Mouse (Mus musculus) c-Kit-negative CD71-positive TER-119-positive erythroid progenitor cells, embryonic 14.5 days (primary cell): ENCODE measurements around the gene Adam11.

Source experiments
- DNase-seq: peaks from one replicate; pipeline ENCODE4 v3.0.0-alpha.2; 2013; ENCODE audit warnings: low read depth, low spot score

Gene Adam11

DNA sequence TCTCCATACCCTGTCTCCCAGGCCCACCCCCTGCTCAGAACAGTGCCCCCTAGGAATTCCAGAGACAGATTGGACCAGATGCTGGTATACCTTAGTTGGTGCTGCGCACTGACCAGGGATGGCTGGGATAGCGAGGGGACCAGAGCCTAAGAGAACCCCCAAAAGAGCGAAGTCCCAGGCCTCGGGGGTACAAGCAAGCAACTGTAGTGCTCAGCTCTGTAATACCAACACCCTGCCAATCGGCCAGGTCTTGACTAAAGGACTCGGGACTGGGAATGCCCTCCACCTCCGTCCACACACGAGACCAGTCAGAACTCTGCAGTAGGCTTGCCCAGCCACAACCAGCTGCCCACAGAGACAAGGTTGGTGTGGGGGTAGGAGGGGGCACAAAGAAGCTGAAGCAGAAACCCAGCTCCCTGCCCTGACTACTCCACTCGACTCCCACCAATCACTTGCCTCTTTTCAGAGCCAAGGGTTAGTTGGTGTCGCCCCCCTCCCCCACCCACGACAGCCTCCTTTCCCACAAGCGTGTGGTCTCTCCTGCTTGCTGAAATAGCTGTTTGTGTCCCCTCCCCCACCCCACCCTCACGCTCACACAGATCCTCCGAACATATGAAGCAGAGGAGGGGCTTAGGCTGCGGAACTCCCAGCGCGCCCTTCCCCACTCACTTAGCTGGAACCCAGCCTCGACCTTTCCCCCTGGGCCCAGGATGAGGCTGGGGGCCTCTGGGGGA lies 7.5 kb upstream of the Adam11 start:
- DNase-seq = no peak

DNA sequence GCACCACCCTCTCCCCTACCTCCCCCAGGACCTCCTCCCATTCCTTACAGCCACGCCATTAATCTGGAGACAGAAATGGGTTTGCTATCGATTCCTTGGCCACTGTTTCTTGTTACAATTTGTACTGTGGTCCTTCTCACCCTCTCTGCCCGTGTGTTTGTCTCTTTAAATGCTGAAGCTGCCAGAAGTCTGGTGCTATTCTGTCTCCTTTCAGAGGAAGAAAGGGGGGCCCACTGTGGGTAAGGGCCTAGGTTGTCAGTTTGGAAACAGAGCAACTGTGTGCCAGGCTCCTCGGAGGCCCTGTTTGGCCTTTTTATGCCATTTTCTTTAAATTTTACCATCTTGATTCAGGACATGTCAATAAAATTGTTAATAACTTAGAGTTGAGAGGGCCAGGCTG lies 6.8 kb upstream of the Adam11 start:
- DNase-seq = no peak

DNA sequence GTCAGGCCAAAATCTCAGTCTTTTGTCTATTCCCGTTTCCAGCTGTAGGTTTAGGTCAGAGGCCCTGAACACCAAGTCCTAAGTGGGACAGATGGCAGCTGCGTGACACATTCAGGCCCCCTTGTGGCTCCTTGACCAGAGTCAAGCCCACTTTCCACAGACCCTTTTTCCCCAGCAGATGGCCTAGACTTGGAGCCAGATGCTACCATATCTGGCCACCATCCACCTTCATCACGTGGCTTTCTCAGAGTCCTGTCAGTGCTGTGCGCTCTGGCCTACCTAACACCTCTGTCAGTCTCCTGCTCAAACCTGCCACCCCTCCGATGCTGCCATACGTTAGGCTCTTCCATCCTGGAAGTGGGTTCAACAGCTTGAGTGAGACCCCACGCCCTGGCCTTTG lies 5.8 kb upstream of the Adam11 start:
- no peak for DNase-seq

DNA sequence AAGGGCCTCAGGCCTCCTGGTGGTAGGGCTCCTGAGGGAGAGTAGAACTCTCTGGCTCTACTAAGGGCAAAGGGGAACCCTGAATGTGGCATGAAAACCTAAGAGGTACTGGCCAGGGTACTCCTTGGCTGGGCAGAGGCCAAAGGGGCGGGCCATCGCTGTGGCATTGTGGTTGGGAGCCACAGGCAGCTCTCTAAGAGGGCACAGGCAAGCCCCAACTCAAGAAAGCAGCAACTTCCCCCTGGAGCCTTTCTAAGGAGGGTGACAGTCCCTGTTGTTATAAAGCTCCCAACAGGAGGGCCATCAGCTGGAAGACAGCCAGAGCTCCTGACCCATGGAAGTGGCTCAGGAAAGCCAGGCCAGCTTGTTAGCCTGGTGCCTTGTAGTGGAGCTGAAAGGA lies 2.3 kb upstream of the Adam11 start:
- no peak for DNase-seq

DNA sequence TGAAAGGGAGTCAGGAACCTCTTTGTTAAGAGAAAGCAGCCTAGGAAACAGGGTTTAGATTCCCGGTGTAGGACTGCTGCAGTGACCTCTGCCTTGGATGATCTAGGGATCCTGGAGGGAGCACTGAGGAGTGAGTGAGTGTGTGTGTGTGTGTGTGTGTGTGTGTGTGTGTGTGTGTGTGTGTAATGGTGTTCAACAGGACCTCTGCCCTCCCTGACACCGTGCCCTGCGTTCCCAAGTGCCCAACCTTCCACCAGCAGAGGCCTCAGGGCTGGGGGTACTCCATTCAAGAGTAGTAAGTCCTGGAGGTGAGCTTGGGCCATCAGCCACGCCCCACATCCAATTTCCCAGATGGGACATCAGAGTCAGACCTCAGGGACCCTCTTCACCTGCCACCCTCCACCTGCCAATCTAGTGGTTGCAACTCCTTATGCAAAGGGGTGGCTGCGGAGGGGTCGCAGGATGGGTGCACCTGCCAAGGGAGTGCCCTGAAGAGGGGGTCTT lies 382 bp upstream of the Adam11 start:
- DNase-seq = no peak

DNA sequence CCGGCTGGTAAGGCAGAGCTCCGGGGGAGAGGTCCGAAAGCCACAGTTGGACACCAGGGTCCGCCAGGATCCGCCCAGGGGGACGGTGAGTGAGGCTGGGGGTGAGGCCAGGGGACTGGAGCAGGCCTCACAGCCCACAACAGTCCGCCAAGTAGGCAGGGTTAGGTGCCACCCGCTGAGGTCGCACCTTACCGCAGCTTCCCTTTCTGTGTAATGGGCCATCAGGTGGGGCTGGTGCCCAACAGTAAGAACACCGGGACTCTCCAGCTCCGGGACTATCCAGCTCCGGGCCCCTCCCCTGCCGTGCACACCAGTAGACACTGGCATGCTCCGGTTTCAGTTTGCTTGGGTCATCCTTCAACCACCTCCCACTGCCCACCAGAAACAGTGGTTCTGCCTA lies 1.0 kb downstream of the Adam11 start:
- DNase-seq = no peak

DNA sequence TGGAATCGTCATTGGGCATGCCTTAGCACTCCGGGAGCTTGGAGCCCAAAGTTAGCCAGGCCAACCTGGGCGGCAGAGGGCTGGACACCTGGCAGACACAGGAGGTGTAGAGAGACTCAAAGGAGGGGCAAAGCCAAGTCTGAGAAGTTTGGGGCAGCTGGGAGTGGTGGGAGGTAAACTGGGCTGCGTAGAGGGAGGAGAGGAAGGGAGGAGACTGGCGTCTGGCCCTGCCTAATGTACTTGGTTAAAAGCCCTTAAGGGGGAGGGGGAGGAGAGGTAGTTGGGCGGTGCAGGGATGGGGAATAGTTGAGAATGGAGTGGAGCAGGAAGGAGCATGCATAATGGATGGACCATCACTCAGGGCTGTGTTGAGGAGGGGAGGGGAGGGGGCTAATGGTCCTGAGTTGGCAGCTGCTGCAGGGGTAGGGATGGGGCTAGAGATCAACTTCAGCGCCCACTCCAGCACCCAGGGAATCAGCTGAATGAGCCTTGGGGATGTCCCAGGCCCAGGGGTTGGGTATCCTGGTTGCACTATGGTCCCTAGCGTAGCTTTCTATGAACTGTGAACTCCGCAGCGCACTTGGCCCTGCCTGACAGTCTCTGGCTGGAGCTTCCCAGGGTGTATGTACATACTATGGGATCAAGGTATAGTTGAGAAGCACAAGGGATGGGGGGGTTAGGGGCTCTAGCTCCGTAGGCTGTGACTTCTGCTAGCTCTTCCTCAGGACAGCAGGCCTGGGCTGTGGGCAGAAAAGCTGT lies 1.9 kb downstream of the Adam11 start:
- DNase-seq = no peak

DNA sequence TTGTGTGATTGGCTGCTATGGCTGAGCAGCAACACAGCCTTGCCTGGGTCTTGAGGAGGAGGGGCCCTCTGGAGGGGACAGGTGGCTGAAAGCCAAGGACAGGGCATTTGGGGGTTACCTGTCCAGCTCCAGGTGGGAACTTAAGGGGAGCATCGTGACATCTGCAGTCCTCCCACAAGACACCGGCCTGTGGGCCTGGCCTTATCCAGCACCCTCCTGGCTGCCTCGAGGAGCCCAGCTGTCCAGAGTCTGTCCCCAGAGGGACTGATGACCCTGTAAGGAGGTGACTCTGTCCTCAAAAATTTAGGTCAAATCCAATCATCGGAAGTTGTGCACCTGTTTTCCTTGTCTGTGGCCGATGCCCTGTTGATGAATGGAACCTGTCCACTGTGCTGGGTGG lies 4.2 kb downstream of the Adam11 start:
- DNase-seq = no peak

DNA sequence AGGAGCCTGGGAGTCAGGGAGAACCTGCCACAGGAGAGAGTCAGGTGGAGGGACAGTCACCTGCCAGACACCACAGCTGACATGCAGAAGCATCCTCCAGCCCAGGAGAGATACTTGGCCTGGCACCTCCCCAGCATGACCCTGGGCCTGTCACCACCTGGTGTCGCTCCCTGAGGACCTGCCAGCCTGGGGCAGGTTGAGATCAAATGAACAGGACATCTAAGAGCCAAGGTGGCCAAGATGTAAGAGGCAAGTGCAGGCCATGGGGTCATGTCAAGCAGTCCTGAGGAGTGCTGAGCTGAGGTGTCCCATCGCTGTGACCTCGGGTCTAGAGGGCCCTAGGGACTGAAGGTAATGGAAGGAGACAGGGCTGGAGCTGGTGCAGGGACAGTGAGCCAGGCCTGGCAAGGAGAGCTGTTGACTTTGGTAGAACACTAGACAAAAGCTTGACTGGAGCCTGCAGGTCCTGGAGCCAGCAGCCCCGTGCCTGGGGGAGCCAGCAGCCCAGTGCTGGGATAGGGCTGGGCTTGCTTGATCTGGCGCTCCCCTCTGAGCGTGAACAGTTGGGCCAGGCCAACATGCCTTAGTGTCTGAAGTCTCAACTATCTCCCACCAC lies 5.9 kb downstream of the Adam11 start:
- no peak for DNase-seq

DNA sequence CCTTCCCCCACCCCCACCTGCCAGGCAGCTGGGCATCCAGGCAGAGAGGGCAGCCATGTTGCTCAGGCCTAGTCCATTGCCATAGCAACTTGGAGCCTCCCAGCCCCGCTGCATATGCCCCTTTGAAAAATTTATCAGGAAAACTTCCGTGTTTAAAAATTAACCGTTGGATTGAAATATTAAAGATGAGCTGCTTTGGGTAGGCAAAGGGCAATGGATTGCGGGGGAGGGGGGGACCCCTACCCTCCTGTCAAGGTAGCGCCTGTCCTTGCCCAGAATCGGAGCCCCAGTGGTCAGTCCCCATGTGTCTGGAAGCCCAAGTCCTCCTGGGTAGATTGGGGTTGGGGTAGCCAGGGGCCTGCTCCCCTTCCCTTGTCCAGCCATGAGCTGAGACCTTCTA lies 7.9 kb downstream of the Adam11 start:
- DNase-seq = no peak

DNA sequence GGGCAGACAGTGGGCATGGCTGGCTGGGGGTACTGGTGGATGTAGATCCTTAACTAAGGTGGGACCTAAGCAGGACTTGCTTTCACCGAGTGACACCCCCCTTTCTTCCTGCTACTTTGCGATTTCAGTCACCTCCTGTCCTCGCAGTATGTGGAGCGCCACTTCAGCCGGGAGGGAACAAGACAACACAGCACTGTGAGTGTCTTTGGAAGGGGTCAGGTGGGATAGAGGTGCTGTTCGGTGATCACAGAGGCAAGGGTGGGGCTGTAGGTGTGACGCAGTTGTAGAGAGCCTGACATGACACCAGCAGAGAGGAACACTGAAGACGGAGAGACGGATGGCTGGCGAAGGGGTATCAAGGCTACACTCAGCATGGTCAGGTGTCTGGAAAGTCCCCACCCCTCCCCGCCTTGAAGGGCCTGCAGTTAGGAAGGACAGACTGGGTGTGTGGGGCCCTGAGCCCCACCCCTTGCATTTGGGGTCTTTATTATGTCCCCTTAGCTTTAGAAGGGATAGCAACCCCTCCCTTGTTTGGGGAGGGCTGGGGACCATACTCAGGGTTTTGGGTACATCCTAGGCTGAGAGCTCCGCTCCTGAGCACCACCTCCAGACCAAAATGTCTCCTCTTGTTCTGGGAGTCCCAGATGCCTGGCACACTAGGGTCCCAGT lies 8.9 kb downstream of the Adam11 start:
- no peak for DNase-seq

DNA sequence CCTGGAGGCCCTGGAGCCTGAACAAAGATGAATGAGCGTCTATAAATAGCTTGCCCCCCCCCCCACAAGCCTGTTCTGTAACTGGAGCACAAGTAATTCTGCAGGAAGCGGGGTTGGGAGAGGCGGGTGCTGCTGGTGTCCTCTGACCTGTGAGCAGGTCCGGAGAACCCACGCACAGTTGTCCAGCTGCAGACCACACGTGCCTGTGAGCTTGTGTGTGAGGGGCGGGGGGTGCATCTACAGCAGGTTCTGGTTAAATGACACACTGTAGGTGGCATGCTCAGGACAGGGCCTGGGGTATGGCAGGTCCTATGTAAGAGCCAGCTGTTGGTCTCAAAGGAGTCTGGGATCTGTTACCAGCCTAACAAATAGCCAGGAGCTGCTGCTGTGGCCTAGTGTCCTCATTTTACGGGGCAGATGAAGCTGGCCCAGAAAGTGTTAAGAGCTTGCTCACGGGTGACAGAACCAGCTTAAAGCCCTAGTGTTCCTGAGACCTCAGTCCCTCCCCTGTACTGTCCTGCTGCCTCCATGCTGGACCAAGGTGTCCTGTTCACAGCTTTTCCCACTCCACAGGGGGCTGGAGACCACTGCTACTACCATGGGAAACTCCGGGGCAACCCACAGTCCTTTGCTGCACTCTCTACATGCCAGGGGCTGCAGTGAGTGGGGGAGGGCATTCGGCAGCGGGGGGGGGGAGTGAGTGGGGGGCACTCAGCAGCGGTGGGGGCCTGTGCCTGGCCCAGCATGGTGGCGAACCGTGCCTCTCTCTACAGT lies 9.6 kb downstream of the Adam11 start:
- DNase-seq = no peak

DNA sequence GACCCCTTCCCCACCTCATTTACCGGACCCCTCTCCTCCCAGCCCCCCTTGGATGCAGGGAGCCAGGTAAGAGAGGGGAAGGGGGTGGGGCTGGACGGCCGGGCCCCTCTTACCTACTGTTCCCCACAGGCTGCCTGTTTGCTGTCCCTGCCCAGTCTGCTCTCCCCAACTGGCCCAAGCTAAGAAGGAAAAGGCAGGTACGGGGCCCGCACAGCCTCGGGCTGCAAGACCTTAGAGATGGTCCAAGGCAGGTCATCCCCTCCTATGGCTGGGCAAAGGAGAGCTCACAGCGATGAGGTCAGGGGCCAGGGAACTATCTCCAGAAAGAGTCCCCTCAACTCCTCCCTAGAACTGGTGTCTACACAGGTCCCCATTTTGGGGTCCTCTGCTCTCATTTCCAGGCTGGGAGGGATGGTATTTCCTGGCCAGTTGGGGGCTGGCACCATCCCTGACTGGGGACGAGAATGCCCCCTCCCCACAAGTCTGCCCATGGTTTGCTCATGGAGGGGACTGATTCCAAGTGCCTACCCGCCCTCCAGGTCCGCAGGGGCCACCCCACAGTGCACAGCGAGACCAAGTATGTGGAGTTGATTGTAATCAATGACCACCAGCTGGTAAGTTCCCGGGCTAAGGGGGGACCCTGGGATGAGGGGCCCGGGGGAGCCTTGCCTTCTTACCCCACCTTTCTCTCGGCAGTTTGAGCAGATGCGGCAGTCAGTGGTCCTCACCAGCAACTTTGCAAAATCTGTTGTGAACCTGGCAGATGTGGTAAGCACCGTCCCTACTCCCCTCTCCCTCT lies 10.9 kb downstream of the Adam11 start:
- DNase-seq = no peak

DNA sequence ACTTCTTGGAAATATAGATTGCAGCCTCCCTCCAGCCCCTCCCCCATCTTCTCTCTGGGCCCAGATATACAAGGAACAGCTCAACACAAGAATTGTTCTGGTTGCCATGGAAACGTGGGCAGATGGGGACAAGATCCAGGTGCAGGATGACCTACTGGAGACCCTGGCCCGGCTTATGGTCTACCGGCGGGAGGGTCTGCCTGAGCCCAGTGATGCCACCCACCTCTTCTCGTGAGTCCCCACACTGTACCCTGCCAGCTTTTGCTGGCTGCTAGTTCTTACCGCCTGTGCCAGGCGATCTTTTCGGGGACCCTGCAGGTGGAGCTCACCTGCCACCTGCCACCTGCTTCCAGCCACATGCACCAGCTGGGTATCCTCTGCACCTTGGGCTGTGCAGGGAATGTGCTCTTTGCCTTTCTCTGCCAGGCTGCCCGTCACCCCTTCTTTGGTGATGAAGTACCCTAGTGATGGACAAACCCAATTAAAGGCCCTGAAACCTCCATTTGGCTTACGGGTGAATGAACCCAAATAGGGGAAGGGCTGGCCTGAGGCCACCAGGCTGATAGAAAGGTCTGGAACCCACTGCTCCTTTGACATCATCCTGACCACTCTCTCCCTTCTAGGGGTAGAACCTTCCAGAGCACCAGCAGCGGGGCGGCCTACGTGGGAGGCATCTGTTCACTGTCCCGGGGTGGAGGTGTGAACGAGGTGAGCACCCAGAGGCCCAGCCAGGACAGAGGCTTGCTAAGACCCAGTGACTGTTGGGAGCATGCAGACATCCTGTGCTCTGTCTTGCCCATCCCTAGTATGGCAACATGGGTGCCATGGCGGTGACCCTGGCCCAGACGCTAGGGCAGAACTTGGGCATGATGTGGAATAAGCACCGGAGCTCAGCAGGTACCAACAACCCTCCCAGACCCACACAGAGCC lies 11.8 kb downstream of the Adam11 start:
- DNase-seq = no peak

DNA sequence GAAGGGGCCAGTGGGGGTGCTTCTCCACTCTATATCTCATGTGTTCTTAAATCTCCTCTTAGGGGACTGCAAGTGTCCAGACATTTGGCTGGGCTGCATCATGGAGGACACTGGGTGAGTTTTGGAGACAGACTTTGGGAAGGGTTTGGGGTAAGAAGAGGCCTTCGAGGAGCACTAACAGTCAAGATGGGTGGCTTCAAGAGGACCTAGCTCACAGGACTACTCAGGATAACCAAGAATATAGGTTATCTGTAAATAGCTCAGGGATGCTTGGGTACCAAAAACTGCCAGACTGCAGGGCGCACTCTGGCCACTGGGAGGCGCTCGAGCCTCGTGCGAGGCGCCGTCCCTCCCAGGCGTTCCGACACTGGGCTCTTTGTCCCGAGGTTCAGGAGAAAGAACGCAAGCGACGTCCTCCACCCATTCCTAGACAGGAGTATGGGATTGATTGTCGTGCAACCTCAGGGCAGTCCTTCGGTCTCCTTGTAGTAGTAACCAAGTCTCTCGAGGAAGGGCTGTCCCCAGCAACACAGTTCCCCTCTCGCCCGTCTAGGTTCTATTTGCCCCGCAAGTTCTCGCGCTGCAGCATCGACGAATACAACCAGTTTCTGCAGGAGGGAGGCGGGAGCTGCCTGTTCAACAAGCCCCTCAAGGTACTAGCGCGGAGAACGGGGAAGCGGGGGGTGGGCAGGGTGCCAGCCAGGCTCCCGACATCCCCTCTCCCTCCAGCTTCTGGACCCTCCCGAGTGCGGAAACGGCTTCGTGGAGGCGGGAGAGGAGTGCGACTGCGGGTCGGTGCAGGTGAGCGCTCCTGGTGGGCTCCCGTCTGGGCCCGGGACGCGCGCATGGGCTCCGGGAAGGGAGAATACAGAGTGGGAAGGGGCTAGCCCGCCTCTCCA lies 12.7 kb downstream of the Adam11 start:
- peak; percentile 35 for DNase-seq

DNA sequence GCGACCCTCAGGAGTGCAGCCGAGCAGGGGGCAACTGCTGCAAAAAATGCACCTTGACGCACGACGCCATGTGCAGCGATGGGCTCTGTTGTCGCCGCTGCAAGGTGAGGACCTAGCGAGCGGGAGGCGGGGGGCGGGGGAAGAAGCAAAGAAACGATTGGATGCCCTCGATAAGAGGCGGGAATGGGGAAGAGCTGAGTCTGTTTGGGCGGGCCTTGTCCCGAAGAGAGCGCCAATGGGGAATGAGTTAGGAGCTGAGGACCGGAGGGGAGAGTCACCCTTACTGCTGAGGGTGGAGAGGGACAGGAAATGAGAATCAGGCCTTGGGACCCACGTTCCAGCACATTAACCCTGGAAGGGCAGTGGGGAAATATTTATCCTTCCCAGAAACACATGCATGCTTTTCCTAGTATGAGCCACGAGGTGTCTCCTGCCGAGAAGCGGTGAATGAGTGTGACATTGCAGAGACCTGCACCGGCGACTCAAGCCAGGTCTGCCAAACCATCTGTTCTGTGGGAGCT lies 13.4 kb downstream of the Adam11 start:
- no peak for DNase-seq

DNA sequence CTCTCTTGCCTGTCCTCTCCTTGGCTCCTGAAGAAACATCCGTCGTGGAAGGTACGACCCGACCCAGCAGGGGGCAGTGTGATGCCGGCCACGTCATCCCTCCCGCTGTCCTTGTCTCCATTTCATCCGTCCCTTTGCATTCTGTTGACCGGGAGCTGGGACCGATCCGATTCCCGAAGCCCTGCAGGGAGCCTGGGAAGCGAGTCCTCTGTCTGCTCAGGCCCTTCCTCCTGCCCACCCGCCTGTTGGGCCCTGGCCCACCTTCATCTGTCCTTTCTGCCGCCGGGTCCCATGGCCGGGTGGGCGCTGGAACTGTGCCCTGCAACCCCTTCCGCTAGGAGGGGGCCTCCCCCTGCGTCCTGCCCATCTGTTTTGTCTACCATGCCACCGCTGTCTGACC lies 16.4 kb downstream of the Adam11 start:
- DNase-seq = no peak

DNA sequence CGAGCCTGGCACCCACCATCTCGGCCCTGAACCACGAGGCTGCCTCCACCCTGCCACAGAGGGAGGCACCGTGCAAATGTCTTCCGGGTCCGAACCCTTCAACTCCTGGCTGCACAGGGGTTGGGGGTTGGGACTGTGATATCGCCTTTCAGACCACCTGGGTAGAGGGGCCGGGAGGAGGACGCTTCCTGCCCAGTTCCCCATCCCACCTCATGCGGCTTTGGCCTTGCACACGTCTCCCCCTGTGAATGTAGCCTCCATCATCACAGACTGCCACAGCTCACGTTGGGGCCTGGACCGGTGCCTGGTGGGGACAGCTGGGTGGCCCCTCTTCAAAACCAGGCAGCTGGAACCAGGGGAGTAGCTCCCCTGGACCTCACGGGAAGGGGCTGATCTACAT lies 16.9 kb downstream of the Adam11 start:
- DNase-seq = no peak
